Mouse (Mus musculus) liver, postnatal 0 days (tissue): ENCODE results near the gene Rnf141. TPM values are rescaled to one million over a fixed set of nuclear protein-coding genes. Genes with fewer than 3 reads are reported as not detected.
A peak's percentile ranks its signal among the peaks of the same experiment; 100 is the strongest.

Source experiments
- ATAC-seq: fragments of 200-750 bp; cut with Nextera tagmentation; 2 replicates; pipeline ENCODE4 v1.8.0; 2017; ENCODE audit warnings: mild to moderate bottlenecking, moderate library complexity
- DNase-seq: peaks from one replicate; pipeline ENCODE4 v3.0.0-alpha.2; 2016
- H3K27ac ChIP-seq: fragments of 300-500 bp; sonication (generic); 2 replicates; pipeline ENCODE4 v1.5.1; 2014; ENCODE audit warnings: antibody characterized with exemption, moderate library complexity, mild to moderate bottlenecking, low read depth
- H3K27me3 ChIP-seq: fragments of 300-500 bp; sonication (generic); 2 replicates; pipeline ENCODE4 v1.6.1; 2014; ENCODE audit warnings: low read length, control low read depth, mixed read lengths; ENCODE audit not compliant: insufficient read depth
- H3K36me3 ChIP-seq: fragments of 300-500 bp; sonication (generic); replicated peaks from 2 replicates; pipeline ENCODE4 v1.6.1; 2014; ENCODE audit warnings: mild to moderate bottlenecking, control low read depth, low read length, moderate library complexity, mixed read lengths; ENCODE audit not compliant: insufficient read depth
- H3K4me1 ChIP-seq: fragments of 300-500 bp; sonication (generic); 2 replicates; pipeline ENCODE4 v1.6.1; 2014; ENCODE audit warnings: antibody characterized with exemption, mild to moderate bottlenecking, control low read depth; ENCODE audit not compliant: insufficient read depth
- H3K4me2 ChIP-seq: fragments of 300-500 bp; sonication (generic); 2 replicates; pipeline ENCODE4 v1.6.1; 2014; ENCODE audit warnings: low read depth, mild to moderate bottlenecking, low read length, moderate library complexity, mixed read lengths
- H3K4me3 ChIP-seq: fragments of 300-500 bp; sonication (generic); 2 replicates; pipeline ENCODE4 v1.5.1; 2014; ENCODE audit warnings: low read depth, low read length
- H3K9ac ChIP-seq: fragments of 300-500 bp; sonication (generic); replicated peaks from 2 replicates; pipeline ENCODE4 v1.6.1; 2014; ENCODE audit warnings: mild to moderate bottlenecking, moderate library complexity
- H3K9me3 ChIP-seq: fragments of 300-500 bp; sonication (generic); 2 replicates; pipeline ENCODE4 v1.6.1; 2016; ENCODE audit warnings: mild to moderate bottlenecking, control low read depth, low read length, mixed read lengths
- CTCF ChIP-seq: sonication (generic); IDR thresholded peaks from 2 replicates; pipeline ENCODE4 v1.5.1; 2016; ENCODE audit warnings: antibody characterized with exemption, low read depth
- EP300 ChIP-seq: IDR thresholded peaks from 2 replicates; pipeline ENCODE4 v1.6.1; 2016; ENCODE audit warnings: antibody characterized with exemption, low read depth, mild to moderate bottlenecking
- WGBS: fragments of 180-500 bp; shearing (Covaris S2); extraction: QIAGEN DNeasy Blood & Tissue Kit; methylation state at CpG from one replicate; pipeline ENCODE4 v1.1.7; 2014; ENCODE audit not compliant: insufficient replicate concordance; 5-methylcytosine and 5-hydroxymethylcytosine counted together
- polyA plus RNA-seq: library from polyadenylated mRNA; unstranded; fragments of >200 nt; fragmentation: Nextera tagmentation; extraction: Ambion mirVana; gene quantifications from 2 replicates; pipeline ENCODE4 v1.2.1, GENCODE M21; 2015

Rnf141 gene
- polyA plus RNA-seq, 1 experiment from 2014 or later, result 21.9 TPM

DNA sequence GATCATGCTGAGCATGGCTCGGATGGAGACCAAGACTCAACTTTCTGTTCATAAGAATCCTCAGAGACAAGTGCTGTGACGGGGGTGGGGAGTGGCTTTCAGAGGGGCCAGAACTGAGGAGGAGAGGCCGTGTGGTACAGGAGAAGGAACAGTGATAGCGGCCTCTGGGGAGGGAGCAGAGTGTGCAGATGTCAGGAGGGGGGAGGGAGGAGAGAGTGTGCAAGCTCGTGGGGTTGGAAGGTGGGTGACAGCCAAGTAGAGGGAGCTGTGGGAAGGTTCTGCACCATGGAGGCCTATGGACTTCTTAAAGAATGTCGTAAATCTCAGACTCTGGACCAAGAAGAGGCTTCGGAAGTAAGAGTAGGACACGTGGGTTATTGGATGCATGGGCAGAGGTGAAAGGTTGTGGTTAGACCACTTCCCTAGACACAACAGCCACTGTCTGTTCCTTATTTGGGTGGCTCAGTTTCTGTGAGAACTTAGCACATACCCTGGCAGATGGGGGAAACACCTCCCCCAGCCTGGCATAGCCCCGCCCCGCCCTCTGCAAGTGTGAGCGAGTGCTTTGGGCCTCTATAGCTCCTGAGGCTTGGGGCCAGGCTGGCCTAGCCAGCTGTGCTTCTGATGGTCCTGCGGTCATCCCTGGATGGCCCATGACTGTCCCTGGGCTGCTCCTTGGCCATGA, 47.7 kb downstream of the Rnf141 start:
- TF ChIP-seq CTCF (no peak), EP300 (no peak)
- DNase-seq (peak; percentile 76), ATAC-seq (peak; percentile 79)
- Histone ChIP-seq H3K9ac (no peak overlapping the region), H3K9me3 (no peaks in the 10 kb centered on the region), H3K36me3 (peaks cover 51% of the 10 kb centered on the region), H3K27ac (no peak overlapping the region), H3K4me1 (peaks cover 6% of the 10 kb centered on the region), H3K4me2 (no peak overlapping the region), H3K27me3 (no peaks in the 10 kb centered on the region), H3K4me3 (no peak overlapping the region)
- WGBS, result 46% methylated on average over 12 of the region's 12 CpGs

DNA sequence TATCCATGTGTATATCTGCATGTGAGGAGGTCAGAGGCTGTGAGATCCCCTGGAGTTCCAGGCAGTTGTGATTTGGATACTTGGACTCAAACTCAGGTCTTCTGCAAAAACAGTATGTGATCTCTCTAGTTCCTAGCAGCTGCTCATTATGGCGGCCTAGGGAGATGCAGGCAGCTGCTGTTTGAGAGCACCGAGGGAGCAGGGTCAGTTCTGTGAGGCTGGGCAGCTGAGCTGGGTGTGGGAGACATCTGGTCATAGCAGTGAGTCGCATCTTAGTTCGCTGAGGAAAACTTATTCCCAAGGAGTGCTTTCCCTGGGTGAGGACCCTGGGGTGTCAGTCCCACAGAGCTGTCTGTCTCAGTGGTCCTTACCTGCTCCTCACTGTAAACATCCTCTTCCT, 49.5 kb downstream of the Rnf141 start:
- no peak overlapping the region for H3K27ac ChIP-seq
- H3K4me3 ChIP-seq, result no peak overlapping the region
- H3K4me2 ChIP-seq, result no peak overlapping the region
- peaks cover 55% of the 10 kb centered on the region for H3K36me3 ChIP-seq
- no peak for TF ChIP-seq EP300
- no peak for TF ChIP-seq CTCF
- WGBS, result 83% methylated on average over 4 of the region's 4 CpGs
- DNase-seq, result no peak
- H3K27me3 ChIP-seq, result no peaks in the 10 kb centered on the region
- ATAC-seq, result no peak
- peaks cover 6% of the 10 kb centered on the region for H3K4me1 ChIP-seq
- H3K9ac ChIP-seq, result no peak overlapping the region
- no peaks in the 10 kb centered on the region for H3K9me3 ChIP-seq

DNA sequence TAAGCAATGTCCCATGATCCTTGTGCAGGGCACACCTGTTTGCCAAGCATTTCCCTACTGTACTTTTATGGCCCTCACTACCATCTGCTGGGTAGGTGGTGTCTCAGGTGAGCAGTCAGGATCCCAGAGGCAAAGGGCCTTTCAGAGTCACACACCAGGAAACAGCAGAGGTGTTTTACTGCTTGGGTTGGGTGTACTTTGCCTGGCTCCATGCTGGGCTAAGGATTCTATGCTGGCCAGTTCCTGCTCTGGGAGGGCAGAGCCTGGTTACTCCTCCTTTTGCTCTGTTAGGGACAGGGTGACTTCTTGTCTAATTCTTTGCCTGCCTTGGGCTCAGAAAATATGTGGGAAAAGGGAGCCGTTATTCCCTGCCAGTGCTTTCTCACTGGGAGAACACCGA, 51.4 kb downstream of the Rnf141 start:
- ATAC-seq, result no peak
- H3K27ac ChIP-seq, result no peak overlapping the region

DNA sequence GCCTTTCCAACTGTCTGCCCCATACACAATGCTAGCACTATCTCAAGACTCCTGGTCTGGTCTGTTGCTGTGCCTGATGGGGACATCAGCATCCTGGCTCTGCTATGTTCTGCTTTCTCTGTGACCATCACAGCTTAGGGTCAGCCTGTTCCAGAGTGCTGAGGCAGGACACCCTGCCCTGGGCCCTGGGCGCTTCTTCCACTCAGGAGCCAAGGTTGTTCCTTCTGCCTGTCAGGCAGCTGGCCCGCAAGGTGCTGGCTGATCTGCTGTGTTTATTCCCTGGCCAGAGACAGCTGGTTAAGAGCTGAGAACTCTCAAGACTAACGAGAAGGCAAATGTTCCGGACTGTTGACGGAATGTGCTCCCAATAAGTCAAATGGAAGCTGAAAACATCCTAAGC, 52.1 kb downstream of the Rnf141 start:
- Histone ChIP-seq H3K4me1 (peaks cover 6% of the 10 kb centered on the region), H3K36me3 (peaks cover 62% of the 10 kb centered on the region), H3K4me3 (no peak overlapping the region), H3K4me2 (no peak overlapping the region), H3K27me3 (no peaks in the 10 kb centered on the region), H3K9me3 (no peaks in the 10 kb centered on the region), H3K9ac (no peak overlapping the region), H3K27ac (no peak overlapping the region)
- no peak for ATAC-seq
- 91% methylated on average over 5 of the region's 5 CpGs for WGBS
- DNase-seq, result no peak
- no peak for TF ChIP-seq CTCF

More for the DNA sequence above, 51.4 kb downstream of the Rnf141 start:
- H3K4me2 ChIP-seq, result no peak overlapping the region
- H3K27me3 ChIP-seq, result no peaks in the 10 kb centered on the region
- TF ChIP-seq CTCF, result no peak
- no peaks in the 10 kb centered on the region for H3K9me3 ChIP-seq
- 98% methylated on average over 2 of the region's 2 CpGs for WGBS
- no peak for DNase-seq
- no peak overlapping the region for H3K4me3 ChIP-seq
- no peak overlapping the region for H3K9ac ChIP-seq
- H3K36me3 ChIP-seq, result peaks cover 58% of the 10 kb centered on the region
- H3K4me1 ChIP-seq, result peaks cover 6% of the 10 kb centered on the region

DNA sequence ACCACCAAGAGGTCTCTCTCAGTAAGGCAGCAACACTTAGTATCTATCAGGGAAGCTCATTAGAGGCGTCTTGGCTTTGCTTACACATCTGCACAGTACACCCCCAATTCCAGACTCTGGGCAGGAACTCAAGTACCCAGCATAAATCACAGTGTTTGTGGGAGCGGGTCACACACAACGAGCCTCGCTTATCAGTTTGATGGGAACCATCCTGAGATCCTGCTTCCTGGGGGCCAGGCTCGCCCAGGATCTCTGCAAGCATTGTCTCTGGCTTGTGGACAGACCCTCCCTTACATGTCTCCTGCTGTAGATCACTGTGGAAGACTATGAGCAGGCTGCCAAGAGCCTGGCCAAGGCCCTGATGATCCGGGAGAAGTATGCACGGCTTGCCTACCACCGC, 53.4 kb downstream of the Rnf141 start:
- TF ChIP-seq CTCF, result no peak
- TF ChIP-seq EP300, result no peak
- no peak overlapping the region for H3K9ac ChIP-seq
- 80% methylated on average over 8 of the region's 8 CpGs for WGBS
- no peaks in the 10 kb centered on the region for H3K27me3 ChIP-seq
- no peak overlapping the region for H3K4me3 ChIP-seq
- DNase-seq (no peak), ATAC-seq (no peak)
- peaks cover 5% of the 10 kb centered on the region; the same call in 1 of the 2 replicates for H3K4me1 ChIP-seq
- peaks cover 57% of the 10 kb centered on the region for H3K36me3 ChIP-seq
- H3K27ac ChIP-seq, result no peak overlapping the region
- no peaks in the 10 kb centered on the region for H3K9me3 ChIP-seq
- no peak overlapping the region for H3K4me2 ChIP-seq

DNA sequence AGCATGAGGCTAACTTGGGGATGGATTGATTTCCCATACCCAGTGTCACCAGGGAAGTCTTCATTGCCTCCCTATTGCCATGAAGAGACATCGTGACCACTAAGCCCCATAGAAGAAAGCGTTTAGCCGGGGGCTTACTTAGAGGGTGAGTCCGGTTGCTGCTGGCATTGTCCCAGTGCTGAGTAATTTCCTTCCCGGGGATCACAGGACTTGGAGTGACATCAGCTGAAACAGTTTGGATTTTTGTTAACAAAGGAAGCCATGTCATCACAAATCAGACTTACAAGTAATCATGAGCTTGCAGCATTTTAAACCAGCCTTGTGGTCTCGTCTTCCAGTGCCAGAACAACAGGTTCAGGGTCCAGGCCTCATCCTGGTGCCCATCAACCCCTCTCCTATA, 56.9 kb downstream of the Rnf141 start:
- H3K36me3 ChIP-seq, result peaks cover 35% of the 10 kb centered on the region
- no peaks in the 10 kb centered on the region for H3K27me3 ChIP-seq
- H3K9me3 ChIP-seq, result no peaks in the 10 kb centered on the region
- no peak overlapping the region for H3K27ac ChIP-seq
- TF ChIP-seq EP300, result no peak
- TF ChIP-seq CTCF, result no peak
- no peak overlapping the region for H3K4me2 ChIP-seq
- no peak overlapping the region for H3K9ac ChIP-seq
- ATAC-seq (no peak), DNase-seq (no peak)
- 79% methylated on average over 6 of the region's 6 CpGs for WGBS
- peaks cover 10% of the 10 kb centered on the region; the same call in 1 of the 2 replicates for H3K4me1 ChIP-seq
- H3K4me3 ChIP-seq, result no peak overlapping the region
